Mouse (Mus musculus) myocyte (in vitro differentiated cells): Measurements from ENCODE around the gene Cacna2d3.

ENCODE experiments used
- CEBPB ChIP-seq: IDR thresholded peaks from 2 replicates; pipeline ENCODE4 v1.6.1; 2011; ENCODE audit warnings: mild to moderate bottlenecking, moderate library complexity; ENCODE audit not compliant: poor library complexity, insufficient read depth, severe bottlenecking
- E2F4 ChIP-seq: IDR thresholded peaks from one replicate; pipeline ENCODE4 v1.6.1; 2011; ENCODE audit warnings: mild to moderate bottlenecking, control low read depth, moderate library complexity; ENCODE audit not compliant: insufficient read depth
- MAX ChIP-seq: IDR thresholded peaks from one replicate; pipeline ENCODE4 v1.6.1; 2011; ENCODE audit warnings: low read depth, mild to moderate bottlenecking, control low read depth
- MYOD1 ChIP-seq, 3 experiments: IDR thresholded peaks; one replicate each; pipeline ENCODE4 v1.6.1; 2011; ENCODE audit warnings: control low read depth in 2 of 3, low read depth in 2 of 3, mild to moderate bottlenecking in 2 of 3, moderate library complexity in 1 of 3; ENCODE audit not compliant: insufficient read length in 2 of 3, control insufficient read depth in 1 of 3
- MYOG ChIP-seq, 3 experiments: IDR thresholded peaks; one replicate each; pipeline ENCODE4 v1.6.1; 2011; ENCODE audit warnings: control low read depth in 2 of 3, low read depth in 2 of 3, mild to moderate bottlenecking in 2 of 3; ENCODE audit not compliant: insufficient read length in 2 of 3, control insufficient read depth in 1 of 3, insufficient read depth in 1 of 3
- POLR2A ChIP-seq: IDR thresholded peaks from one replicate; pipeline ENCODE4 v1.6.1; 2011; ENCODE audit warnings: low read depth, mild to moderate bottlenecking, control low read depth, moderate library complexity; ENCODE audit not compliant: insufficient read length
- POLR2AphosphoS2 ChIP-seq: IDR thresholded peaks from one replicate; pipeline ENCODE4 v1.6.1; 2011; ENCODE audit warnings: low read depth, control low read depth; ENCODE audit not compliant: insufficient read length
- TCF12 ChIP-seq: IDR thresholded peaks from one replicate; pipeline ENCODE4 v1.6.1; 2011; ENCODE audit warnings: mild to moderate bottlenecking, control low read depth; ENCODE audit not compliant: poor library complexity, insufficient read depth, severe bottlenecking
- USF1 ChIP-seq: IDR thresholded peaks from one replicate; pipeline ENCODE4 v1.6.1; 2011; ENCODE audit warnings: low read depth, mild to moderate bottlenecking, control low read depth, moderate library complexity

DNA sequence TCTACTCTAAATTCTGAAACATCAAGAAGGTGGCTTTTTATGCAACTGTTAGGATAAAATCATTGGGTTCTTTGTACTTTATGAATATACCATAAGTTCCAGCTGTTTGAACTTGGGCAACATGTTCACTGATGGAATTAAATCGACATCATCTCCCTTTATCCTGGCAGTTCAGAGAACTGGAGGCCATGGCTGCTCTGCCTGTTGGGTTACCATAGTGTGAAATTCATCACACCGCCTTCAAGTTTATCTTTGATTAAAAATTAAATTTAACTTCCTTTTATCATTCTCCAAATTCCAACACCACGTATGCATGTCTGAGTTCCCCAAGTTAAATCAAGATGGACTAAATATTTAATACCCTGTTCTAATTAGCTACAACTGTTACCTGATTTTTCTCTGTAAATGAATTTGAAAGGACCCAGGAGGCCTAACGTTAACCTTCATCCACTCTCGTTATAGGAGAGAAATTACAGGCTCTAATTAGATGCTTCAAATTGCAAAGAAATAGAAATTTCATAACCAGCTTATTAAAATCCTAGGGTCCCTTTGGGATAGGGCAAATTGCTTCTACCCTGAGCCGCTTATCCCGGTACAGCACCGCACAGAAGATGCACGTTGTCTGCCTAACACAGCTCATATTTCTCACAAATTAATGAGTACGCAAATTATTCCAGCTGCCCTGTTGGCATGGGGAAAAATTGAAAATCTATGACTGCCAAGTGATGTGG, 517.3 kb downstream of the Cacna2d3 start:
- TF ChIP-seq POLR2A (no peak), TCF12 (no peak), MAX (no peak), E2F4 (no peak), USF1 (no peak), MYOG (IDR thresholded peaks at IDR 0.05; ENCODE audit: control insufficient read depth in 1 of 3, insufficient read depth in 1 of 3, insufficient read length in 2 of 3, low read depth in 2 of 3) (no peak), POLR2AphosphoS2 (no peak), MYOD1 (IDR thresholded peaks at IDR 0.05; ENCODE audit: control insufficient read depth in 1 of 3, insufficient read length in 2 of 3, low read depth in 2 of 3) (no peak), CEBPB (no peak)
